Mouse (Mus musculus) ZHBTc4 (cell line): ENCODE results near the gene Luzp2.
A peak's percentile ranks its signal among the peaks of the same experiment; 100 is the strongest.

Experiments used
- DNase-seq: peaks from one replicate; pipeline ENCODE4 v3.0.0-alpha.2; 2011; ENCODE audit warnings: low read depth, low spot score

Luzp2 gene

GRCm38 (mm10) chr7:54835372-54835851 is at the start of gene Luzp2:
TSS of gene Luzp2 (plus strand) at chr7:54835498.
- peak; percentile 19 for DNase-seq

- no peak for DNase-seq
Measured at GRCm38 (mm10) chr7:54787456-54787855, 47.8 kb upstream of the Luzp2 start.

GRCm38 (mm10) chr7:54818606-54819005 is 16.7 kb upstream of the Luzp2 start:
- DNase-seq = no peak

DNA sequence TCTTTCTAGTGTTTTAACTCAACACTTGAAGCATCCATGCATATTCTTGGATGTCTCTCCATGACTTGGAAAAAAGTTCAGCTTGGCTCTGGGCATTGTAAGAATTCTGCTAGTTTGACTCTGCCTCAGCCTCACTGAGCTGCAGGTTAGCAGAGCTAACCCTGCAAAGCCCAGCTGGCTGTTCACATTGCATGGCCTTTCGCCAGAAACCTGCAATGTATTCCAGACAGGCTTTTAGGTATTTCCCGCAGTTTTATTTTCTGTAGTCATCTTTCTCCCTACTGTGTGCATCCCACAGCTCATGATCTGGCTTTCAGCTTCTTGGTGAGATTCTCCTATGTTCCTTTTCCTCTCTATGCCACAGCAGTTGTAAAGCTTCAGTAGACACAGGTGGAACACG is 6.5 kb upstream of the Luzp2 start:
- no peak for DNase-seq

DNA sequence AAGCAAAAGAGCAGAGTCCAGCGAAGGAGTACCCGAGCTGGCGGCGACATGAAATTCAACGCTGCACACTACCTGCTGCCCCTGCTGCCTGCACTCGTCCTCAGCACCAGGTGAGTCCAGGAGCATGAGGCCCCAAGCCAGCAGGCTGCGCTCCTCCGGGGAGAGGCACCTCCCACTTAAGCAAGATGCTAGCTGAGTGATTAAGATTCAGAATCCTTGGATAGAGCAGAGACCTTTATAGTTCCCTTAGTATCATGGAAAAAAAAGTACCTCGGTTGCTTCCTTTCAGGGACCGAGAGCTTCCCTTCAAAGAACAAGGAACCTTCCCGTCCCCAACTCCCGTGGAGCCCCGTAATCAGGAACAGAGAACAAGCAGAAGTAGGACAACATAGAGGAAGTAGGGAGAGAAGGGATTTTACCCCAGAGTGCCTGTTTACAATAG is 634 bp downstream of the Luzp2 start:
- DNase-seq = peak; percentile 21

- DNase-seq = no peak
Measured at GRCm38 (mm10) chr7:54836437-54836836, 1.1 kb downstream of the Luzp2 start.

- DNase-seq = no peak
Measured at GRCm38 (mm10) chr7:54842807-54843335, 7.6 kb downstream of the Luzp2 start.

- DNase-seq = peak; percentile 18
Measured at GRCm38 (mm10) chr7:54845875-54846691, 10.8 kb downstream of the Luzp2 start.

GRCm38 (mm10) chr7:54846692-54847020 is 11.4 kb downstream of the Luzp2 start:
- no peak for DNase-seq

- DNase-seq = no peak
Measured at GRCm38 (mm10) chr7:54852860-54853259, 17.6 kb downstream of the Luzp2 start.

- no peak for DNase-seq
Measured at GRCm38 (mm10) chr7:54861230-54861856, 26.0 kb downstream of the Luzp2 start.

GRCm38 (mm10) chr7:54878928-54879644 is 43.8 kb downstream of the Luzp2 start:
- DNase-seq = no peak

DNA sequence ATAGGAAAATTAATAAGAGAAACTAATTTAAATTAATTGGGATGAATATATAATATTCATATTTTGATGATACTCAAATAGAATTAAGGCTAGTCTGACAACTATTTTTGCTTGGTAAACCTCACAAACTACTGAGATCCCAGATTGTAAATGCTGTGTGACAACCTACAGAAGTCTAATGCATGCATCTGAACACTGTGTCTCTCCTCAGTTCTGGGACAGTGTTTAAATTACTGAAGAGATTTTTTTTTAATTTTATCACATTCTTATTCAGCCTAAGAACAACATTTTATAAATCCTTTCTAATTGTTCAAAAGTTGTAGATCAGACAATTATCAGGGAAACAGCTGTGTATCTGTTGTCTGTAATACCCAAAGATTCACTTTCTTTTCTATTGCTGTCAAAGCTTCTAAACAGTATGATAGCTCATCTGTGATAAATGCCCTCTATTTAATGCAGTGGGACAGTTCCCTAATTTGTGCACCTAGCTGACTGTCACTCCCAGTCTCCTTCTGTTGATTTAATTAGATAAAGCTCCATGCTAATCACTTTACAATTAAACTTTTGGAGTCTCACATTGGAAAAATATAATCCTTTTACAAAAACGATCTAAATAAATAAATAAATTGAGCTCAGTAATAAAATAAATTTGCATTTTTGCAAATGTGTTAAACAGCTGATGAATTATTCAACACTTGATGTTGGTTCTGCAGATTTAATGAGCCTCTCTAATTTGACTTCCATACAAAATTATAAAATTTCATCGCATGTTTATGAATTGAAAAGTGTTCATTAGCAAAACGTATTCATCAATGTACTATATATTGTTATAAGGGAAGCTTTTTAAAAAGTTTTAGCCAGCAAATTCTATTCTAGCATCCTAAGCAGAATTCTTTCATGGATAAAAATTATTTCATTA is 58.7 kb downstream of the Luzp2 start:
- DNase-seq = no peak

- DNase-seq = no peak
Measured at GRCm38 (mm10) chr7:54898589-54898988, 63.3 kb downstream of the Luzp2 start.

- DNase-seq = no peak
Measured at GRCm38 (mm10) chr7:54909958-54910357, 74.7 kb downstream of the Luzp2 start.

DNA sequence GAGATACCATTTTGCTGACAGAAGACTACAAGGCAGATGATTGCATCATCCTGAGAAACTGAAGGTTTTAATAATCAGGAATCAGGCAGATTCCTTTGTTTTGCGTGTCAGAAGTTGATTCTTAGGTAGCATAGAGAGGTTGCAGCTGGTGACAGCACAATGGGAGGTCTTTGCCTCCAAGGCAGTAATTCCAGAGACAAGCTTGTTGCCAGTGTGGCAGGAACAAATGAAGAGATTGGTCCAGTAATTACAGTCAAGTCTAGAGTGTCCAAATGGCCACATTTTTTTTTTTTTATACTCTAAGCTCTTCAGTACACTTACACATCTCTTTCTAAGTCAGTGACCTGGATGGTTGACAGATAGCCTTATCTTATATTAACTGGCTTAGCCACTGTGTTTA is 78.7 kb downstream of the Luzp2 start:
- DNase-seq = no peak

DNA sequence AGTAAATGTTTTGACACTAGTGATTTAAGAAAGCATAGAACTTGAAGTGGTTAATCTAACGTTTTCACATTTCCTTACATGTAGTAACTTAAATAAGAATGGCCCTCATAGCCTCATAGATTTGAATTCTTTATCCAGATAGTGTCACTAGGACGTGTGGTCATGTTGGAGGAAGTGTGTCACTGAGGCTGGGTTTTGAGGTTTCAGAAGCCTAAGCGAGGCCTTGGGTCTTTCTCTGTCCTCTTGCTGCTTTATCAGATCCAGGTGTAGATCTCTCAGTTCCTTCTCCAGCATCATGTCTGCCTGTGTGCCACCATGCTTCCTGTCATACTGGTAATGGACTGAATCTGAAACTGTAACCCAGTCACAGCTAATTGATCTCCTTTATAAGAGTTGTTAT is 86.7 kb downstream of the Luzp2 start:
- DNase-seq = no peak

DNA sequence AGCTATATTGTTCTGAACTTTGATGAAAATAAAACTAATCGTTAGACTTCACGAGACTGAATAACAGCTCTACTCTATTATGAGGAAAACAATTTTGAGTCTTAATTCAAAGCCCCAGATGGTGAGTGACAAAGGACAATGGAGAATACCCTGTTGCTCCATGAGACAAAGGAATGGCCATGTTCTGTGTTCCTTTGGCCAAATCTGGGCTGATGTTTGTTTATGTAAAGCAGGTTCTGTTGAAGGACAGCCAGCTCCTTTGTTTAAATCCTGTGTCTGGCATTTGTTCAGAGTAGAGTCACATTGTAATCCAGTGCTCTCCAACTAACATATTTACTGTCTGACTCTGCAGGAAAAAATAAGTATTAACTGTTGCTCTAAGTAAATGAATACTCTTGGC is 121.5 kb downstream of the Luzp2 start:
- no peak for DNase-seq

GRCm38 (mm10) chr7:54962678-54963077 is 127.4 kb downstream of the Luzp2 start:
- no peak for DNase-seq

DNA sequence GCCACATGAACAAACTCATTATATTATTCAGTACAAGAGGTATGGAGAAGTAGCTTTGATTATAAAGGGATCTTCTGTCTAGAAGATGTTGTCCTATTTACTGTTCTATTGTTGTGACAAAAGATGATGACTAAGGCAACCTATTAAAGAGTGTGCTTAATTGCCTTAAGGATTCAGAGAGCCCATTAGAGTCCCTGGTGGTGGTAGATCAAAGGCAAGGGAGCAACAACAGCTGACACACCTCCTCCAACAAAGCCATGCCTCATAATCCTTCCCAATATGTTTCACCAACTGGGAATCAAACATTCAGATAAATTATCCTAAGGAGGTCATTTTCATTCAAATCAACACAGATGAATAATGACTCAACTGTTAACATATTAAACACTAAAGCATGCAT is 142.1 kb downstream of the Luzp2 start:
- no peak for DNase-seq

DNA sequence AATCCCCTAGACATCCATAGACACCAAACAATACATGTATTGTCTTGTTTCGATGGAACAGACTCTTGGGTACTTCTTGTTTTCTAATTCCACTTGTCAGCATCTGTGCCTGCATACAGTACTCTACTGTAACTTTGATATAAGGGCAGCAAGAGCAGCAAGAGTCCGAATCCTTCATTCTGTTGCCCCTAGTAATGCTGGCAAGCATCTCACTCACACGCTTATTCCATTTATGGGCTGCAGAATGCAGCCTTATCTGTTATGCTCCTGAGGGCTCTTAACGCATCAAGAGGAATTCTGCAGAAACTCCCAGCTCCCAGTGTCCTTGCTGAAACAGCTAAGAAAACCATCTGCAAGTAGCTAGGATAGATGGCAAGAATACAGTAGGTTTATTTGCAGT is 145.3 kb downstream of the Luzp2 start:
- no peak for DNase-seq
